Mouse (Mus musculus) limb, embryonic 11.5 days (tissue): ENCODE results near the gene Ntm. TPM values are rescaled to one million over a fixed set of nuclear protein-coding genes. Genes with fewer than 3 reads are reported as not detected.

Experiments used
- ATAC-seq: fragments of 200-750 bp; cut with Nextera tagmentation; 2 replicates; pipeline ENCODE4 v1.8.0; 2017; ENCODE audit warnings: low read depth; ENCODE audit not compliant: insufficient number of reproducible peaks, low FRiP score, low TSS enrichment
- DNase-seq: peaks from one replicate; pipeline ENCODE4 v3.0.0-alpha.2; 2015; ENCODE audit warnings: low spot score
- H3K27ac ChIP-seq: fragments of 300-500 bp; sonication (generic); replicated peaks from 2 replicates; pipeline ENCODE4 v1.5.1; 2014; ENCODE audit warnings: low read depth, mild to moderate bottlenecking, low read length
- H3K27me3 ChIP-seq: fragments of 300-500 bp; sonication (generic); 2 replicates; pipeline ENCODE4 v1.6.1; 2014; ENCODE audit warnings: mild to moderate bottlenecking, low read length, mixed read lengths; ENCODE audit not compliant: control insufficient read depth, insufficient read depth
- H3K36me3 ChIP-seq: fragments of 300-500 bp; sonication (generic); 2 replicates; pipeline ENCODE4 v1.6.1; 2014; ENCODE audit warnings: mild to moderate bottlenecking, low read length, moderate library complexity, mixed read lengths; ENCODE audit not compliant: control insufficient read depth, insufficient read depth
- H3K4me1 ChIP-seq: fragments of 300-500 bp; sonication (generic); 2 replicates; pipeline ENCODE4 v1.6.1; 2014; ENCODE audit warnings: low read length, mixed read lengths; ENCODE audit not compliant: control insufficient read depth, insufficient read depth
- H3K4me2 ChIP-seq: fragments of 300-500 bp; sonication (generic); 2 replicates; pipeline ENCODE4 v1.6.1; 2014; ENCODE audit warnings: low read depth, mild to moderate bottlenecking, moderate library complexity; ENCODE audit not compliant: severe bottlenecking
- H3K4me3 ChIP-seq: fragments of 300-500 bp; sonication (generic); 2 replicates; pipeline ENCODE4 v1.5.1; 2014; ENCODE audit warnings: low read depth, low read length
- H3K9ac ChIP-seq: fragments of 300-500 bp; sonication (generic); 2 replicates; pipeline ENCODE4 v1.6.1; 2014; ENCODE audit warnings: mild to moderate bottlenecking, low read length
- H3K9me3 ChIP-seq: fragments of 300-500 bp; sonication (generic); 2 replicates; pipeline ENCODE4 v1.6.1; 2016; ENCODE audit warnings: low read length; ENCODE audit not compliant: control insufficient read depth
- WGBS: fragments of 180-500 bp; shearing (Covaris S2); extraction: QIAGEN DNeasy Blood & Tissue Kit; methylation state at CpG from one replicate; pipeline ENCODE4 v1.1.7; 2014; 5-methylcytosine and 5-hydroxymethylcytosine counted together
- polyA plus RNA-seq: library from polyadenylated mRNA; unstranded; fragments of >200 nt; fragmentation: Nextera tagmentation; extraction: Ambion mirVana; gene quantifications from 2 replicates; pipeline ENCODE4 v1.2.1, GENCODE M21; 2014

Gene Ntm
- polyA plus RNA-seq, 1 experiment from 2014 or later = 16.2 TPM

DNA sequence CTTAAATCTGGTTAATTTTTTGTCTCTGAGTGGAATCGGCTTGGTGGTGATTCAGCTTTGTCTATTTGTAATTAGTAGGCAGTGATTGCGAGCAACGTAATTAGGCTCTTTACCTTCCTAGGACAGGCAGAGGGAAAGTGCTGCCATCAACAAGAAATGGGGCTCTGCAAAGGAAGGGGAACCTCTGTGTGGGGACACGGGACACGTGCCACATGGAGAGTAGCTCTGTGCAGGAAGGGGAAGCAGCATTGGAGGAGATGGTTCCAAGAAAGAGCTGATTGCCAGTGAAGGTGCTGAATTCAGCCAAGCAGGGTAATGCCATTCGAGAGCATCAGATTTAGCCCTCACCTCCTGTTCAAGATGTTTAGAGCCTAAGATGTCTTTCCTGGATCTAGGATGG is 936.5 kb downstream of the Ntm start:
- 76% methylated on average over 6 of the region's 6 CpGs for WGBS

DNA sequence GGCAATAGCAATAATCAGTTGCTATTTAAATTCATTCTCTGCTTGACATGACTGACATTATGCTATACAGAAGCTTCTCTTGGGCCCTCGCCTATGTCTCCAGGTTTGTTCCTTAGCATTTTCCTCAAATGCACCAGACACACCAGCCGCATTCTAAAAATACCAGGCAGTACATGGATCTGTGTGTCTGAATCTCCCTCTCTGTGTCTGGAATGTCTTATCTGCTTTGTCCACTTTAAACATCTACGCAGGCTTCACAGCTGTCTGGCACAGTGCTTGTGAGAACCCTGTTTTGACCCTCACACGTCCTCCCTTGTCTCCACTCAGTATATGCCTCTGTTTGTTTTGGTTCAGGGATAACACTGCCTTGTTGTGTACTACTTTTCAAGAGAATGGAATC is 937.3 kb downstream of the Ntm start:
- Histone ChIP-seq H3K4me2 (no peak overlapping the region), H3K36me3 (no peaks in the 10 kb centered on the region), H3K4me3 (no peak overlapping the region), H3K27ac (no peak overlapping the region), H3K4me1 (no peaks in the 10 kb centered on the region), H3K27me3 (no peaks in the 10 kb centered on the region), H3K9ac (no peak overlapping the region), H3K9me3 (no peaks in the 10 kb centered on the region)
- no peak for DNase-seq
- 84% methylated on average over 4 of the region's 4 CpGs for WGBS
- no peak for ATAC-seq

More for the DNA sequence above, 936.5 kb downstream of the Ntm start:
- no peaks in the 10 kb centered on the region for H3K9me3 ChIP-seq
- no peaks in the 10 kb centered on the region for H3K36me3 ChIP-seq
- no peak overlapping the region for H3K4me3 ChIP-seq
- no peaks in the 10 kb centered on the region for H3K27me3 ChIP-seq
- H3K9ac ChIP-seq = no peak overlapping the region
- ATAC-seq (no peak), DNase-seq (no peak)
- H3K4me1 ChIP-seq = 0 out of 2 replicates have a peak, but pooled peaks cover 3% of the 10 kb centered on the region
- H3K4me2 ChIP-seq = no peak overlapping the region
- no peak overlapping the region for H3K27ac ChIP-seq

DNA sequence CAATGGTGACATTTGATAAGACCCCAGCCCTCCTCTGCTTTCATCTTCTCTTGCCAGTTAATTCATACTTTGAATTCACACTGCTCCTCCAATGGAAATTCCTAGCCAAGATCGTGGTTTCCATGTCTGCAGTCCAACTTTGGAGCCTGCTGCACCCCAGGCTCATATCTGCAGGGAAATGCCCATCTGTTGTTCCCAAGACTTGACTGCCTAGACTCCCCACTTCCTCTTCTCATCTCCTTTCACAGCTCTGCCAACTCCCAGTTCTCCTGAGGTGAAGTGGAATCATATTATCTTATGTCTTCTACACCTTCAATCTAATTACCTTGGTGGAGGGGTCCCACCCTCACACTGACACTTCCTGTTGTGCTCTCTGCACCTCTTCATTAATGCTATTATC is 937.8 kb downstream of the Ntm start:
- no peaks in the 10 kb centered on the region for H3K27me3 ChIP-seq
- no peak overlapping the region for H3K9ac ChIP-seq
- ATAC-seq (no peak), DNase-seq (no peak)
- no peaks in the 10 kb centered on the region for H3K4me1 ChIP-seq
- H3K4me3 ChIP-seq = no peak overlapping the region
- no peak overlapping the region for H3K27ac ChIP-seq
- no peaks in the 10 kb centered on the region for H3K36me3 ChIP-seq
- no peak overlapping the region for H3K4me2 ChIP-seq
- H3K9me3 ChIP-seq = no peaks in the 10 kb centered on the region
- WGBS = 74% methylated on average over 1 of the region's 1 CpGs

DNA sequence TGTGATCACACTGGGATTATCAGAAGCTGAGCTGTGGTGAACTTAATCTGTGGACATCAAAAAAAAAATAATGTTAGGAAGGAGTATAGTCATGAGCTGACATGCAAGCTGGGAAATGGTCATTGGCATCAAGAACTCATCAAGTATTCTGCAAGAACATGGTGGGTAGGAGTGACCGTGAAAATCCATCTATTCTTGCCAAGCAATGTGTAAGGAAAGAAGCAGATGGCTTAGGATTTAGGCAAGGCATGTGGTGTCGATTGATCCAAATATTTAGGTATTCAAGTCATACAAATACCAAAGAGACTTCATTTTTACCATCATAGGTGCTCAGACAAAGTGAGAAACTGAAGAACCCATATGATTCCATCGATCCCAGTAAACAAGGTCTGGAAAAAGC is 946.1 kb downstream of the Ntm start:
- Histone ChIP-seq H3K4me3 (no peak overlapping the region), H3K9ac (no peak overlapping the region), H3K9me3 (no peaks in the 10 kb centered on the region), H3K36me3 (no peaks in the 10 kb centered on the region), H3K27me3 (no peaks in the 10 kb centered on the region), H3K4me2 (no peak overlapping the region), H3K27ac (no peak overlapping the region), H3K4me1 (no peaks in the 10 kb centered on the region)
- DNase-seq (no peak), ATAC-seq (no peak)
- WGBS = 91% methylated on average over 3 of the region's 3 CpGs

DNA sequence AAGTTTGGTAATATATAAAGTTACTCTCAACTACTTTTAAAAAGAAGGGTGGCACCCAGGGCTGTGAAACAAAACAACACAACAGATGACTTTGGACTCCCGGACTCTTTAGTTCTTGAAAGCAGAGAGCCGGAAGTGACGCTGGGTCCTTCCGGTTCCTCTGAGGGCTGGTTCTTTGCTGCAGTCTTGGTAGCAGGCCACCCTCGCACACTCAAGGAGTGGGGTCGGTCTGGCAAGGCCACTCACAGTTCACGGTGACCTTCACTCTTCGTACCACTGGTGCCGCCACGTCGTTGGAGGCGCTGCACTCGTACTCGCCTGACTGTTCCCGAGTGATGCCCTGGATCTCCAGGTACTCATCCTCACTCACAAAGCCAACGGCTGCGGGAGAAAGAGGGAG is 949.1 kb downstream of the Ntm start:
- no peak overlapping the region for H3K4me2 ChIP-seq
- H3K9me3 ChIP-seq = no peaks in the 10 kb centered on the region
- ATAC-seq (no peak), DNase-seq (no peak)
- no peaks in the 10 kb centered on the region for H3K36me3 ChIP-seq
- 94% methylated on average over 17 of the region's 17 CpGs for WGBS
- H3K4me3 ChIP-seq = no peak overlapping the region
- no peaks in the 10 kb centered on the region for H3K27me3 ChIP-seq
- no peak overlapping the region for H3K9ac ChIP-seq
- no peak overlapping the region for H3K27ac ChIP-seq
- no peaks in the 10 kb centered on the region for H3K4me1 ChIP-seq

DNA sequence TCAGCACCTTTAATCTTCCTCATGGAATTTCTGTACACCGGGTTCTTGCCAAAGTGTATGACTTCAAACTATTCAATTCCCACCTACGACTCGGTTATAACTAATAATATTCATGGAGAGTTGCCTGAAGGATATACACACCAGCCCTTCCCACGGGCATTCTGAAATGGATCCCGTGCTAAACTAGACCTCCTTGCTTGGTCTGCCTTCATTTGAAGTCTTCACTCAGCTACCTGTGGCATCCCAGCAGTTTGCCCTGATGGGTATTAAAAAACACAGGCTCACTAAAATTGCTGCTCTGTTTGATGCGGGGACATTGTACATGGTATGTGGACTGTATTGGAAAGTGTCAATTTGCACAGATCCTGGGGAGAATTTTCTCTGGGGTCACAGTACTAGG is 950.4 kb downstream of the Ntm start:
- WGBS = 94% methylated on average over 6 of the region's 6 CpGs

DNA sequence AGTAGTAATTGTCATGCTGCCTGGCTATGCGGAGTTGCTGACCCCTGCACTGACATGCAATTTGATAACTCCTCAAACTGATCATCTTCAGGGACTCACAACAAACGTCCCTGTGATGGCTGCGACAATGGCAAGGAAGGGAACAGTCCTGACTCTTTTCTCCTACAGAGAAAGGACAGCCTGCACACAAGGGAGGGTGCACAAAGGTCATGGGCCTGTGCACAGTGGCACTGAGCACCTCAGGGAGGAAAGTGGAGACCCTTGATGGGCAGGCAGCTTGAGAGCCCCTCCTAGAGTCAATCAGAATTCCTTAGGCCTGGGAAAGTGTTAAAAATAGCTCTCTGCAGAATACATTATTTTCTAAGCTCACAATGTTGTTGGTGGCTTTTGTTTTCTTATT is 951.5 kb downstream of the Ntm start:
- ATAC-seq = no peak
- H3K9ac ChIP-seq = no peak overlapping the region
- no peak overlapping the region for H3K27ac ChIP-seq
- no peak overlapping the region for H3K4me3 ChIP-seq
- H3K4me2 ChIP-seq = no peak overlapping the region
- WGBS = 69% methylated on average over 3 of the region's 3 CpGs
- H3K4me1 ChIP-seq = no peaks in the 10 kb centered on the region
- no peaks in the 10 kb centered on the region for H3K9me3 ChIP-seq
- no peak for DNase-seq
- no peaks in the 10 kb centered on the region for H3K27me3 ChIP-seq
- no peaks in the 10 kb centered on the region for H3K36me3 ChIP-seq

More for the DNA sequence above, 950.4 kb downstream of the Ntm start:
- Histone ChIP-seq H3K9ac (no peak overlapping the region), H3K36me3 (no peaks in the 10 kb centered on the region), H3K27ac (no peak overlapping the region), H3K4me2 (no peak overlapping the region), H3K27me3 (no peaks in the 10 kb centered on the region), H3K9me3 (no peaks in the 10 kb centered on the region), H3K4me1 (no peaks in the 10 kb centered on the region), H3K4me3 (no peak overlapping the region)
- no peak for ATAC-seq
- DNase-seq = no peak

DNA sequence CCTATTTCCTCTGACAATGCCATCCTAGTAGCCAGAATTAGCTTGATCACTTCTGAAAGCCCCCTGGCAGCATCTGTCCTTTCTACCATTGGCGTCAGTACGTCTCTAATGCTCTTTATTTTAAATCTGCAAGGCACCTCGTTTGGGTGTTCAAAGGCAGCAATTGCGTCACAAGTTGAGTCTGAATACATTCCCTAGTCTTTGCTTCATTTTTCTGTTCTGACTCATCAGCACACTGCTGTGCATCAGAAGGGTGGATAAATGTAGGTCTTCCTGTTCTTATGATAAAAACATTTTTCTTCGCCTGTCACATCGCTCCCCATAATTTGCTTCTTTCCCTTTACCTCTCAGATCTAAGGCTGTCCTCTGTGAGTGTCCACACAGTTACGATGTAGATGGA is 958.4 kb downstream of the Ntm start:
- H3K27me3 ChIP-seq = no peaks in the 10 kb centered on the region

DNA sequence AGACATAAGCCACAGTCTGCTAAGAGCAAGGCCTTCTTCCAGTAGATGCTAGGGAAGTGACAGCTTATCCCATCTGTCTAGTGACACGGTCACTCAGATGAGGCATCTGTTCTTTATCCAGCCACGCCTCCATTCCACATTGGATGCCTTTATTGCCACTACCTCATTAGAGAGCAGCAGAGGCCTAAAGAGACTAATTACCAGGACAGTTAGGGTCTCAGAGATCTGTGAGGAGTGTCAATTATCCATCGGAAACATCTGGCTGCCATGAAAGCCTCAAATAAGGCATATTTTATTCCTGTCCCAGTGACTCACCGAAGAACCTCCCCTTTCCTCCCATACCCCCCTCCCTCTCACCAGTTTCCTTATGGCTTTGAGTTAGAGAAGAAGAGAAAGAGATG is 963.0 kb downstream of the Ntm start:
- H3K27ac ChIP-seq = no peak overlapping the region
- 6% methylated on average over 4 of the region's 4 CpGs for WGBS

More for the DNA sequence above, 958.4 kb downstream of the Ntm start:
- Histone ChIP-seq H3K4me2 (no peak overlapping the region), H3K27ac (no peak overlapping the region), H3K36me3 (no peaks in the 10 kb centered on the region), H3K9ac (no peak overlapping the region), H3K4me3 (no peak overlapping the region), H3K9me3 (no peaks in the 10 kb centered on the region), H3K4me1 (no peaks in the 10 kb centered on the region)
- ATAC-seq (no peak), DNase-seq (no peak)
- WGBS = 82% methylated on average over 7 of the region's 7 CpGs

More for the DNA sequence above, 963.0 kb downstream of the Ntm start:
- no peak overlapping the region for H3K9ac ChIP-seq
- no peaks in the 10 kb centered on the region for H3K27me3 ChIP-seq
- H3K4me1 ChIP-seq = no peaks in the 10 kb centered on the region
- no peak overlapping the region for H3K4me2 ChIP-seq
- H3K9me3 ChIP-seq = no peaks in the 10 kb centered on the region
- DNase-seq (peak; percentile 59), ATAC-seq (no peak; the same call in 1 of the 2 replicates)
- no peaks in the 10 kb centered on the region for H3K36me3 ChIP-seq
- no peak overlapping the region for H3K4me3 ChIP-seq
